Mouse (Mus musculus): Measurements from ENCODE around the gene Angptl4. TPM values are rescaled to one million over a fixed set of nuclear protein-coding genes. Genes with fewer than 3 reads are reported as not detected.

The Angptl4 gene
- polyA plus RNA-seq, 1 experiment from 2014 or later = 35.4 TPM

GRCm38 (mm10) chr17:33755418-33756107 lies 26.1 kb downstream of the Angptl4 start:
- no peak for ATAC-seq (ENCODE audit: insufficient read depth)
- H3K27me3 ChIP-seq (ENCODE audit: insufficient read depth, low read length) = no peaks in the 10 kb centered on the region
- H3K4me3 ChIP-seq (ENCODE audit: low read depth, low read length) = no peak overlapping the region
- WGBS = 79% methylated on average over 10 of the region's 10 CpGs
- no peak overlapping the region for H3K27ac ChIP-seq (ENCODE audit: low read depth)
- H3K4me1 ChIP-seq (ENCODE audit: insufficient read depth) = peaks cover 4% of the 10 kb centered on the region; the same call in 1 of the 2 replicates
- H3K9ac ChIP-seq = no peak overlapping the region
- TF ChIP-seq CTCF (IDR thresholded peaks at IDR 0.05; ENCODE audit: low read depth) = no peak
- no peak overlapping the region for H3K4me2 ChIP-seq
- no peak for DNase-seq
- no peaks in the 10 kb centered on the region for H3K9me3 ChIP-seq (ENCODE audit: low read depth, low read length)
- H3K36me3 ChIP-seq (ENCODE audit: insufficient read depth) = peaks cover 28% of the 10 kb centered on the region

- peak; percentile 23; the same call in 1 of the 2 replicates for TF ChIP-seq CTCF (IDR thresholded peaks at IDR 0.05; ENCODE audit: low read depth)
- no peak overlapping the region for H3K9ac ChIP-seq
- H3K9me3 ChIP-seq (ENCODE audit: low read depth, low read length) = no peaks in the 10 kb centered on the region
- H3K27me3 ChIP-seq (ENCODE audit: insufficient read depth, low read length) = no peaks in the 10 kb centered on the region
- no peak overlapping the region for H3K27ac ChIP-seq (ENCODE audit: low read depth)
- DNase-seq = no peak
- no peak overlapping the region for H3K4me2 ChIP-seq
- H3K4me1 ChIP-seq (ENCODE audit: insufficient read depth) = peaks cover 4% of the 10 kb centered on the region; the same call in 1 of the 2 replicates
- ATAC-seq (ENCODE audit: insufficient read depth) = no peak
- no peak overlapping the region for H3K4me3 ChIP-seq (ENCODE audit: low read depth, low read length)
- peaks cover 33% of the 10 kb centered on the region for H3K36me3 ChIP-seq (ENCODE audit: insufficient read depth)
- 63% methylated on average over 1 of the region's 1 CpGs for WGBS
Observed at GRCm38 (mm10) chr17:33754656-33755055, 27.0 kb downstream of the Angptl4 start.

- WGBS = 95% methylated on average over 2 of the region's 2 CpGs
- no peak overlapping the region for H3K4me3 ChIP-seq (ENCODE audit: low read depth, low read length)
- peaks cover 49% of the 10 kb centered on the region for H3K36me3 ChIP-seq (ENCODE audit: insufficient read depth)
- no peak overlapping the region for H3K27ac ChIP-seq (ENCODE audit: low read depth)
- no peaks in the 10 kb centered on the region for H3K27me3 ChIP-seq (ENCODE audit: insufficient read depth, low read length)
- no peaks in the 10 kb centered on the region; the same call in 1 of the 2 replicates for H3K4me1 ChIP-seq (ENCODE audit: insufficient read depth)
- no peak overlapping the region for H3K9ac ChIP-seq
- DNase-seq (no peak), ATAC-seq (ENCODE audit: insufficient read depth) (no peak)
- no peaks in the 10 kb centered on the region for H3K9me3 ChIP-seq (ENCODE audit: low read depth, low read length)
- H3K4me2 ChIP-seq = no peak overlapping the region
- no peak for TF ChIP-seq CTCF (IDR thresholded peaks at IDR 0.05; ENCODE audit: low read depth)
Observed at GRCm38 (mm10) chr17:33752297-33752696, 29.3 kb downstream of the Angptl4 start.

GRCm38 (mm10) chr17:33751181-33751580 lies 30.4 kb downstream of the Angptl4 start:
- H3K4me3 ChIP-seq (ENCODE audit: low read depth, low read length) = no peak overlapping the region
- H3K9ac ChIP-seq = no peak overlapping the region
- TF ChIP-seq CTCF (IDR thresholded peaks at IDR 0.05; ENCODE audit: low read depth) = no peak
- H3K36me3 ChIP-seq (ENCODE audit: insufficient read depth) = peaks cover 50% of the 10 kb centered on the region
- H3K9me3 ChIP-seq (ENCODE audit: low read depth, low read length) = no peaks in the 10 kb centered on the region
- DNase-seq (no peak), ATAC-seq (ENCODE audit: insufficient read depth) (no peak)
- no peaks in the 10 kb centered on the region for H3K27me3 ChIP-seq (ENCODE audit: insufficient read depth, low read length)
- no peaks in the 10 kb centered on the region for H3K4me1 ChIP-seq (ENCODE audit: insufficient read depth)
- H3K4me2 ChIP-seq = no peak overlapping the region
- no peak overlapping the region for H3K27ac ChIP-seq (ENCODE audit: low read depth)

- no peaks in the 10 kb centered on the region for H3K27me3 ChIP-seq (ENCODE audit: insufficient read depth, low read length)
- no peak overlapping the region for H3K4me2 ChIP-seq
- peaks cover 57% of the 10 kb centered on the region for H3K36me3 ChIP-seq (ENCODE audit: insufficient read depth)
- DNase-seq = no peak
- no peak for ATAC-seq (ENCODE audit: insufficient read depth)
- H3K4me1 ChIP-seq (ENCODE audit: insufficient read depth) = no peaks in the 10 kb centered on the region
- H3K4me3 ChIP-seq (ENCODE audit: low read depth, low read length) = no peak overlapping the region
- no peak for TF ChIP-seq CTCF (IDR thresholded peaks at IDR 0.05; ENCODE audit: low read depth)
- H3K9ac ChIP-seq = no peak overlapping the region
- no peaks in the 10 kb centered on the region for H3K9me3 ChIP-seq (ENCODE audit: low read depth, low read length)
- WGBS = 88% methylated on average over 5 of the region's 5 CpGs
- no peak overlapping the region for H3K27ac ChIP-seq (ENCODE audit: low read depth)
Observed at GRCm38 (mm10) chr17:33749451-33749850, 32.2 kb downstream of the Angptl4 start.

- Histone ChIP-seq H3K4me3 (ENCODE audit: low read depth, low read length) (no peak overlapping the region), H3K4me2 (no peak overlapping the region), H3K36me3 (ENCODE audit: insufficient read depth) (peaks cover 46% of the 10 kb centered on the region), H3K9ac (no peak overlapping the region), H3K4me1 (ENCODE audit: insufficient read depth) (no peaks in the 10 kb centered on the region), H3K27ac (ENCODE audit: low read depth) (no peak overlapping the region), H3K27me3 (ENCODE audit: insufficient read depth, low read length) (no peaks in the 10 kb centered on the region), H3K9me3 (ENCODE audit: low read depth, low read length) (no peaks in the 10 kb centered on the region)
- 66% methylated on average over 2 of the region's 2 CpGs for WGBS
- ATAC-seq (ENCODE audit: insufficient read depth) (peak; percentile 48), DNase-seq (peak; percentile 75)
- peak; percentile 73 for TF ChIP-seq CTCF (IDR thresholded peaks at IDR 0.05; ENCODE audit: low read depth)
Observed at GRCm38 (mm10) chr17:33746011-33746410, 35.6 kb downstream of the Angptl4 start.

GRCm38 (mm10) chr17:33744686-33745384 lies 36.8 kb downstream of the Angptl4 start:
- no peak for DNase-seq
- Histone ChIP-seq H3K36me3 (ENCODE audit: insufficient read depth) (peaks cover 42% of the 10 kb centered on the region), H3K4me1 (ENCODE audit: insufficient read depth) (no peaks in the 10 kb centered on the region), H3K27ac (ENCODE audit: low read depth) (no peak overlapping the region), H3K27me3 (ENCODE audit: insufficient read depth, low read length) (no peaks in the 10 kb centered on the region), H3K9ac (no peak overlapping the region), H3K4me3 (ENCODE audit: low read depth, low read length) (no peak overlapping the region), H3K9me3 (ENCODE audit: low read depth, low read length) (no peaks in the 10 kb centered on the region), H3K4me2 (no peak overlapping the region)
- 73% methylated on average over 5 of the region's 5 CpGs for WGBS
- no peak for TF ChIP-seq CTCF (IDR thresholded peaks at IDR 0.05; ENCODE audit: low read depth)
- no peak for ATAC-seq (ENCODE audit: insufficient read depth)
